Comparison of ENCODE assay signal across 8 mouse cellular contexts in the genomic region with DNA sequence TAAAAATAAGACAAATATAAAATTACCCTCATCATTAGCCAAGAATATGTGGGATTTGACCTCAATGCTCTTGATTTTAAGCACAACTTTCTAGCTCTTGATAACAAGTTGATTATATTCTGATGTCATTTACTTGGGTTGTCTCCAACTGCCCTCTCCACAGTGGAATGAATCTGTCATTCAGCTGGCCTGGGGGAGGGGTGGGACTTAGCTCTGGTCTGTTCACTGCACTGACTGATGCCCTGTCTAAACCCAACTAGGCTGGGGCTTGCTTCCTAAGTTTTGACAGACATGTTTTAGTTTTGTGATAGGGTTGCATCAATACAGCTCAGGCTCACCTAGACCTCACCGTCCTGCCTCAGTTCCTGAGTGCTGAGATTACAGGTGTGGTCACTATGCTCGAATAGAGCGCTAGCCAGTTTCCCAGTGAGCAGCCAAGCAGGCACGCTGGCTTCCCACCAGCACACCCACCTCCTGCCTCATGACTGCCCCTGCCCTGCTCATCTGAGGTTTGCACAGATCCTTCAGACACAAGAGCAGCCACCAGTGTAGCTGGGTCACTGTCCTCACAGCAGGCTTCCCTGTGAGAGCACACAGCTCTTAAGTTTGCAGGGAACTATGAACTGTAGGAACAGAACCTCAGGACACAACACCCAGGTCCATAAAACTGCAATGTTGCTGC.
A peak's percentile ranks its signal among the peaks of the same experiment; 100 is the strongest.
DNase-seq lines count a peak whose midpoint lies in the region; ATAC-seq lines count a peak whose summit lies in the region.
"Had no signal": no experiment of that assay in that cellular context is flagged by ENCODE, and none has a peak within 500 bp of the region (broad histone marks: within the 10 kb centered on the region; RNA-seq: fewer than 3 reads in every experiment).

No protein-coding gene starts in this region.

- ATAC-seq in heart, embryonic 14.5 days (ENCODE audit: insufficient number of reproducible peaks, insufficient read depth, low FRiP score, low read depth) = peak; percentile 55
- no peak for ATAC-seq in erythroblast, adult 5-6 weeks (replicated peaks; ENCODE audit: low FRiP score, poor library complexity, severe bottlenecking)

- peaks cover 26 to 52% of the 10 kb centered on the region in 2 experiments for H3K4me1 ChIP-seq in heart, embryonic 14.5 days (ENCODE audit: control insufficient read depth in 2 of 2, insufficient read depth in 2 of 2, low read length in 2 of 2)
- H3K4me1 ChIP-seq: limb, embryonic 12.5 days had no signal

- no peak overlapping the region for H3K4me3 ChIP-seq in heart, embryonic 14.5 days (ENCODE audit: control insufficient read depth in 1 of 2, insufficient read depth in 1 of 2, low read depth in 1 of 2, low read length in 2 of 2)
- H3K4me3 ChIP-seq: limb, embryonic 12.5 days had no signal

- 48% methylated on average over 4 of the region's 4 CpGs for WGBS in heart, embryonic 14.5 days

- intact Hi-C loops in heart, postnatal 10 days (cut with DNase I) = no loop called here

- H3K4me2 ChIP-seq in heart, embryonic 14.5 days (ENCODE audit: low read length) = no peak overlapping the region
- H3K4me2 ChIP-seq: limb, embryonic 12.5 days had no signal

- DNase-seq in heart, adult 18-20 months = no peak
- DNase-seq in right cerebral cortex, adult 18-20 months = peak; percentile 55
- no peak for DNase-seq in right cerebral cortex, postnatal 36 days (ENCODE audit: low spot score in 2 of 2)
- peak; percentile 48 to 50 for DNase-seq in heart, postnatal 10 days
- peak; percentile 36 for DNase-seq in splenic B cell, adult 2 months (ENCODE audit: low read depth, low spot score)

- H3K9me3 ChIP-seq in heart, embryonic 14.5 days (ENCODE audit: control insufficient read depth, low read length) = no peaks in the 10 kb centered on the region
- H3K9me3 ChIP-seq: limb, embryonic 12.5 days had no signal

- no peaks in the 10 kb centered on the region for H3K27me3 ChIP-seq in heart, embryonic 14.5 days (ENCODE audit: control insufficient read depth, insufficient read depth, low read length)
- H3K27me3 ChIP-seq in splenic B cell, adult 2 months (ENCODE audit: control insufficient read depth, insufficient read depth, low read length, poor library complexity, severe bottlenecking) = no peaks in the 10 kb centered on the region
- H3K27me3 ChIP-seq: limb, embryonic 12.5 days had no signal

- H3K9ac ChIP-seq in heart, embryonic 14.5 days (ENCODE audit: low read length) = peak overlapping the region; percentile 31; the same call in 1 of the 2 replicates
- H3K9ac ChIP-seq: limb, embryonic 12.5 days had no signal

- H3K27ac ChIP-seq in heart, embryonic 14.5 days (replicated peaks in 1 of 2; ENCODE audit: control insufficient read depth in 1 of 2, insufficient read depth in 1 of 2, low read depth in 2 of 2, low read length in 2 of 2) = peak overlapping the region; percentile 46 to 81; a peak in 3 of 4 replicates
- H3K27ac ChIP-seq: limb, embryonic 12.5 days had no signal

- H3K36me3 ChIP-seq in heart, embryonic 14.5 days (ENCODE audit: control insufficient read depth, insufficient read depth, low read length) = peaks cover 23% of the 10 kb centered on the region; the same call in 1 of the 2 replicates
- H3K36me3 ChIP-seq in splenic B cell, adult 2 months (ENCODE audit: control insufficient read depth, insufficient read depth, low read length, poor library complexity, severe bottlenecking) = peaks cover 11% of the 10 kb centered on the region; the same call in 1 of the 2 replicates

Comparison
In these comparisons a context has a peak if more than half of its experiments do, and no peak if none do; other contexts are left out.
1. DNase-seq: peak in right cerebral cortex, adult 18-20 months (single experiment), heart, postnatal 10 days (2 of 2) and splenic B cell, adult 2 months (single experiment); none in heart, adult 18-20 months (0 of 2) and right cerebral cortex, postnatal 36 days (0 of 2).